Mouse (Mus musculus) embryonic facial prominence, embryonic 11.5 days (tissue): ENCODE measurements around the gene Gpc3. TPM values are rescaled to one million over a fixed set of nuclear protein-coding genes. Genes with fewer than 3 reads are reported as not detected.

Experiments
- ATAC-seq: fragments of 200-750 bp; cut with Nextera tagmentation; replicated peaks from 2 replicates; pipeline ENCODE4 v1.8.0; 2017; ENCODE audit warnings: low read depth; ENCODE audit not compliant: insufficient number of reproducible peaks, low FRiP score, low TSS enrichment
- DNase-seq: peaks from one replicate; pipeline ENCODE4 v3.0.0-alpha.2; 2015; ENCODE audit warnings: low spot score
- H3K27ac ChIP-seq: fragments of 300-500 bp; sonication (generic); replicated peaks from 2 replicates; pipeline ENCODE4 v1.5.1; 2014; ENCODE audit warnings: mild to moderate bottlenecking, low read depth, low read length, control low read depth
- H3K27me3 ChIP-seq: fragments of 300-500 bp; sonication (generic); 2 replicates; pipeline ENCODE4 v1.6.1; 2014; ENCODE audit warnings: mild to moderate bottlenecking, low read length, moderate library complexity, mixed read lengths; ENCODE audit not compliant: control insufficient read depth, insufficient read depth
- H3K36me3 ChIP-seq: fragments of 300-500 bp; sonication (generic); replicated peaks from 2 replicates; pipeline ENCODE4 v1.6.1; 2014; ENCODE audit warnings: low read depth, mild to moderate bottlenecking, low read length, moderate library complexity, mixed read lengths; ENCODE audit not compliant: control insufficient read depth, insufficient read depth
- H3K4me1 ChIP-seq: fragments of 300-500 bp; sonication (generic); 2 replicates; pipeline ENCODE4 v1.6.1; 2014; ENCODE audit warnings: low read length, mixed read lengths; ENCODE audit not compliant: control insufficient read depth, insufficient read depth
- H3K4me2 ChIP-seq: fragments of 300-500 bp; sonication (generic); 2 replicates; pipeline ENCODE4 v1.6.1; 2014; ENCODE audit warnings: low read depth, mild to moderate bottlenecking, control low read depth, low read length, moderate library complexity
- H3K4me3 ChIP-seq: fragments of 300-500 bp; sonication (generic); 2 replicates; pipeline ENCODE4 v1.5.1; 2014; ENCODE audit warnings: low read depth, low read length, control low read depth
- H3K9ac ChIP-seq: fragments of 300-500 bp; sonication (generic); replicated peaks from 2 replicates; pipeline ENCODE4 v1.6.1; 2014; ENCODE audit warnings: mild to moderate bottlenecking, control low read depth, low read length
- H3K9me3 ChIP-seq: fragments of 300-500 bp; sonication (generic); replicated peaks from 2 replicates; pipeline ENCODE4 v1.6.1; 2016; ENCODE audit warnings: mild to moderate bottlenecking, low read length, inconsistent platforms, mixed read lengths; ENCODE audit not compliant: control insufficient read depth
- WGBS: fragments of 180-500 bp; shearing (Covaris S2); extraction: QIAGEN DNeasy Blood & Tissue Kit; methylation state at CpG from one replicate; pipeline ENCODE4 v1.1.7; 2014; 5-methylcytosine and 5-hydroxymethylcytosine counted together
- polyA plus RNA-seq: library from polyadenylated mRNA; unstranded; fragments of >200 nt; fragmentation: Nextera tagmentation; extraction: Ambion mirVana; gene quantifications from 2 replicates; pipeline ENCODE4 v1.2.1, GENCODE M21; 2014

The Gpc3 gene
- polyA plus RNA-seq = 891 and 944 TPM in 2 replicates

DNA sequence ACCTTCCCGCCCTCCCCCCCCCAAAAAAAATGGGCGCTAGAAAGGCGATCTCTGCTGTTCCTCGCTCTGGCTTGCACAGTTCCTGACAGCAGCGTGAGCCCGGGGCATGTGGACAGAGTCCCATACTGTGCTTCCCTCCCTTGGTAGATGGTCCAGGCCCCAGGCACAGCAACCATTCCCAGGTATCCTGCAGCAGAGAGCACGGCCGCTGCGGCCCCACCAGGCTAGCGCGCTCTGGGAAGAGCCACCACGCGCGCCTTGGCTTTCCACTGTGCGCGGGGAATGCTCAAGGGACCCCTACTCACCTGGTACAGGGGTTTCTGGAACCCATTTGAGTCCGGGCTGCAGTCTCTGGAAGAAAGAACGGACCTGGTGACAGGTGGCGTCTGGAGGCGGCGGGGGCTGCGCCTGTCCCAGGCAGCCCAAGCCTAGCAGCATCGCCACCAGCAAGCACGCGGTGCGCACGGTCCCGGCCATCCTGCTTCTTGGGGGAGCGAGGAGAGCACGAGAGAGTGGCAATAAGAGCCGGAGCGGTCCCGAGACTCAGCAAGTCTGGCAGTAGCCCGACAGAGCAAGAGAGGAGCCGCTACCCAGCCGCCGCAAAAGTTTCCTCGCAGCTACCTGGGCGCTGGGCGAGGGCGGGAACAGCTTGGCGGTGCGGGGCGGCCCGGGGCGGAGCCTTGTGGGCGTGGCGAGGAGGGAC, at the start of gene Gpc3:
Gene Gpc3, minus strand, starts transcription at position 623 of the 703 bp plus-strand sequence.
- Histone ChIP-seq H3K27me3 (no peaks in the 10 kb centered on the region), H3K4me1 (no peaks in the 10 kb centered on the region)
- WGBS = 17% methylated on average over 48 of the region's 48 CpGs

DNA sequence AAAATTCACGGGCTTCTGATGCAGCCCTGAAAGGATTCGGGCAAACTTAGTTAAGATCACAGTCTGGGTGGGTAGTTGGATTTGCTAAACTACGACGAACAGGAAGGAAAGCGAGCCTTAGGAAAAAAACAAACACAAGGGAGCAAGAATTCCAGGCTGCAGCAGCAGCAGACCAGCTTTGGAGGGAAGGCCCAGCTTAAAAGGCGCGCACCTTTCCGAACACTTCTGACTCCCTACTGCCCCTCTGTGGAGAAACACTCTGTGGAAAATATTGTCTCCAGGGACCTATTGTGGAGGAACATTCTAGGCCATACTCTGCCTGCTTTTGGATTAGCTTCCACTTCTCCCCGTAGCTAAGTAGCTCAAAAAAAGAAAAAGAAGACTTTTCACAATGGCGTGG, 38.2 kb upstream of the Gpc3 start:
- peak overlapping the region; percentile 26 for H3K9ac ChIP-seq
- H3K4me2 ChIP-seq = no peak overlapping the region

More for the DNA sequence above, at the start of gene Gpc3:
- Histone ChIP-seq H3K27ac (peak within 1 kb of the TSS; percentile 85), H3K4me3 (peak within 1 kb of the TSS; percentile 55), H3K9ac (peak within 1 kb of the TSS; percentile 81), H3K36me3 (no peaks in the 10 kb centered on the region), H3K4me2 (peak within 1 kb of the TSS; percentile 60), H3K9me3 (no peaks in the 10 kb centered on the region)
- ATAC-seq (peak; percentile 78), DNase-seq (no peak)

DNA sequence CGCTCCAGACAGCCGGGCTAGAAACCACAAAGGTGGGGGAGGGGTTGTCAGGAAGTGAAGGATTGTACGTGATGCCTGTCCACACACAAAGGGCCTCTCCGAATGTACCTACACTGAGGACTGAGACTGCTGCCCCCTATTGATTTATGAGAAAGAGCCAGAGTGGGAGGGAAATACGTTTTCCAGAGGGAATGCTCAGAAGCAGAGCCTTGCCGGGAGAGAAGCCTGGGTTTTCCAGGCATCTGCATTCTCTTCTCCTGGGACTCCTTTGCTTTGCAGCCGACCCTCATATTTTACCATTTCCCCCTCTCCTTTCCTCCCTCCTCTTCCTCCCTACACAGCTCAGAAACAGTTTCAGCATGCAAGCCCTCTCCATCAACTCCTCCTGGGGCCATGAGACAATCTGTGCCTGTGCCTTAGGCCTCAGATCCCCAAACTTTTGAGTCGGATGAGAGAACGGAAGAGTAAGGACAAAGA, 37.8 kb upstream of the Gpc3 start:
- DNase-seq (peak; percentile 80), ATAC-seq (no peak; the same call in 1 of the 2 replicates)
- H3K27ac ChIP-seq = peak overlapping the region; percentile 61
- no peak overlapping the region for H3K4me3 ChIP-seq
- no peaks in the 10 kb centered on the region for H3K9me3 ChIP-seq
- H3K4me2 ChIP-seq = no peak overlapping the region
- no peaks in the 10 kb centered on the region for H3K4me1 ChIP-seq
- no peaks in the 10 kb centered on the region for H3K27me3 ChIP-seq
- WGBS = 31% methylated on average over 9 of the region's 9 CpGs
- peak overlapping the region; percentile 26 for H3K9ac ChIP-seq
- no peaks in the 10 kb centered on the region for H3K36me3 ChIP-seq

More for the DNA sequence above, 38.2 kb upstream of the Gpc3 start:
- Histone ChIP-seq H3K27ac (peak overlapping the region; percentile 61), H3K27me3 (no peaks in the 10 kb centered on the region), H3K4me1 (no peaks in the 10 kb centered on the region), H3K9me3 (no peaks in the 10 kb centered on the region), H3K36me3 (no peaks in the 10 kb centered on the region), H3K4me3 (no peak overlapping the region)
- DNase-seq = peak; percentile 82
- 0 out of 2 replicates have a peak, but pooled peaks have one; percentile 44 for ATAC-seq
- 20% methylated on average over 10 of the region's 10 CpGs for whole genome bisulfite sequencing

DNA sequence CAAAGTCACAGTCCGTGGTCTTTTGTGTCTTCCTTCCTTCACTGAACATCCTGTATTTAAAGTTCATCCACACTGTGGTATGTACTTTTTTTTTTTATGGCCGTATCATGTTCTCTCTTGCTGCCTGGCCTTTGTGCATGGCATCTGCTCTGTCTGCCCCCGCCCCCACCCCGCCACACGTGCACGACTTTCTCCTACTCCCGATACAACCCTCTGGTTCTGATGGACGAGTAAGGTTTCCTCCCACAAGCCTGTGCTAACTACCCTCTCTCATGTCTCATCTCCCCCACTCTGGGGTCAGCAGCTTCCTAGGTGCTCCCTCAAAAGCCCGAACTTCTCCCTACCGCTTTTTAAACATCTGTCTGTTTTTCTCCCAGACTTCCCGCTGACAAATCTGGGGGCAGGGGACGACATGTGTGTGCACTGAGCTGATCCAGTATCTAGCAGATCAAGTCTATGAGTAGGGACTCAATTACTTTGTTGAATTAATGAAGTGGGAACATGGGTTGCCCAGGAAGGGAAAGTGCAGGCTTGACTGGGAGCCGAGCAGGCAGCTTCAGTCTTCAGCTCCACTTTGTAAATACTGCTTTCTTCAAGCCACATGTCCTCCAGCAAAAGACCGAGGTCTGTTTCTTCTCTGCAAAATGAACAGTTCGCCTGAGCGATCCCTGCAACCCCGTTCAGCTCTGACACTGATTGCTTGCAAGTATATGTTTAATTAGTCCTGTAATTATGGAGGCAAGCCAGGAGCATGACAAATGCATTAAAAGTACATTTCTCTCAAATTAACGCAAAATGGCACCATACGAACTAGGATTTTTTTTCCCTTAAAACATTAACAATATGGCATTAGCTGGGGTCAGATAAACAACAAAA, 35.4 kb upstream of the Gpc3 start:
- H3K36me3 ChIP-seq = no peaks in the 10 kb centered on the region
- DNase-seq = peak; percentile 54
- H3K4me1 ChIP-seq = no peaks in the 10 kb centered on the region
- H3K9ac ChIP-seq = peak overlapping the region; percentile 18; the same call in 1 of the 2 replicates
- peak overlapping the region; percentile 52 for H3K27ac ChIP-seq
- no peak; the same call in 1 of the 2 replicates for ATAC-seq
- no peaks in the 10 kb centered on the region for H3K27me3 ChIP-seq
- 25% methylated on average over 19 of the region's 19 CpGs for WGBS
- no peak overlapping the region for H3K4me3 ChIP-seq
- H3K4me2 ChIP-seq = no peak overlapping the region; the same call in 1 of the 2 replicates
- no peaks in the 10 kb centered on the region for H3K9me3 ChIP-seq

DNA sequence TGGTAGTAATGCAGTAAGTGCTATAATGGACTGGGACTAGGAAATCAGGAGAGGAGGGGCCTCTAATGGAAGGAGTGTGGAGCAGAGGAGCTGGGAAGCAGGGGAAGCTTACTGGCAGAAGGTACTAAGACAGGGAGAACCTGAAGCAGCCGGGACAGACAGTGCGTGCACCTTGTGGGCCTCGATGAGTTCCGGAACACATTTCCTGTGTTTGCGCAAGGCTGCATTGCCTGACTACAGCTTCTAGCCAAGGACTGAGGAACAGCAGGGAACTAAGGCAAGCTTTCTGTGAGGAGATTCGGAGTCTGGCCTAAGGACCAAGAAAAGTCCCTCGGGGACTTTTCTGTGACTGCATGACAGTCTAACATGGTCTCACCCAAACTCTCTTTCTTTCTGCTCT, 30.6 kb upstream of the Gpc3 start:
- no peak overlapping the region for H3K9ac ChIP-seq
- no peaks in the 10 kb centered on the region for H3K4me1 ChIP-seq
- H3K36me3 ChIP-seq = no peaks in the 10 kb centered on the region
- H3K9me3 ChIP-seq = no peaks in the 10 kb centered on the region
- 45% methylated on average over 7 of the region's 7 CpGs for WGBS
- H3K4me3 ChIP-seq = no peak overlapping the region
- ATAC-seq (no peak), DNase-seq (no peak)
- H3K27me3 ChIP-seq = no peaks in the 10 kb centered on the region
- H3K4me2 ChIP-seq = no peak overlapping the region
- H3K27ac ChIP-seq = no peak overlapping the region

DNA sequence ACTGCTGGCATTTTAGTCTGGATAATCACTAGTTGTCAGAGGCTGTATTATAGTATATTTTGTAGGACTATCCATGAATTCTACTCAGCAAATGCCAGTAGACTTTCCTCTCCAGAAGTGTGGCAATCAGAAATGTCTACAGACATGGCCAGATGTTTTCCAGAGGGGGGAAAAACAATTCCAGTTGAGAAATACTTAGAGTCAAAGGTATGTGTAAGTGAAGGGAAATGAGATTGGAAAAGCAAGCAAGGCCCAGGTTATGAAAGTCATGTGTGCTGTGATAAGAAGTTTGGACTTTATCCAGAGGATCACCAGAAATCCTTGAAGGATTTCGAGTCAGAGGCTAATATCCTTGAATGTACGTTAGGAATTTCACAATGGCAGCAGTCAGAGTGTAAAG, 29.6 kb upstream of the Gpc3 start:
- no peak overlapping the region for H3K27ac ChIP-seq

DNA sequence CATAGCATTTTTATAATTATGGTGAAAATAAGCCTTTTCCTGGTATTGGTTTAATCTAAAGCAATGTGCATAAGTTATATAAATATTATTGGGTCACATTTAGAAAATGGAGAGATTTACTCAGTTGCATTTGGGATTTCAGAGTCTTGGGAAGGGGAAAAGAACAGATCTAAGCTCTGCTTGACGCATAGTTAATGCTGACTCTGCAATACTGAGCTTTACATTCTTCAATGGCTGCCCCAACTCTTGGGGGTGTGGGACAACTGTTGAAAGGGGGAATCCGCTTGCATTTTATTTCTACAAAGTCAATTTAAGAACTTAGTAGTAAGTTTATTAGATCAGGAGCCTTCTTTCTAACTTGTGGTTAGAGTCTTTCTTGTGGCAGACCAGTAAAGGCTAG, 28.4 kb upstream of the Gpc3 start:
- no peak for DNase-seq
- WGBS = 85% methylated on average over 2 of the region's 2 CpGs
- no peaks in the 10 kb centered on the region for H3K4me1 ChIP-seq
- no peak overlapping the region for H3K4me3 ChIP-seq
- H3K9me3 ChIP-seq = no peaks in the 10 kb centered on the region
- H3K4me2 ChIP-seq = no peak overlapping the region
- no peaks in the 10 kb centered on the region for H3K27me3 ChIP-seq
- H3K36me3 ChIP-seq = no peaks in the 10 kb centered on the region
- ATAC-seq = no peak
- H3K27ac ChIP-seq = no peak overlapping the region
- H3K9ac ChIP-seq = no peak overlapping the region

More for the DNA sequence above, 29.6 kb upstream of the Gpc3 start:
- no peaks in the 10 kb centered on the region for H3K36me3 ChIP-seq
- ATAC-seq (no peak), DNase-seq (no peak)
- no peak overlapping the region for H3K4me3 ChIP-seq
- no peak overlapping the region for H3K9ac ChIP-seq
- WGBS = 39% methylated on average over 2 of the region's 2 CpGs
- H3K9me3 ChIP-seq = no peaks in the 10 kb centered on the region
- H3K27me3 ChIP-seq = no peaks in the 10 kb centered on the region
- H3K4me1 ChIP-seq = no peaks in the 10 kb centered on the region
- H3K4me2 ChIP-seq = no peak overlapping the region
